Mouse (Mus musculus) G1E (cell line): ENCODE data around the gene Pop4.

ENCODE experiments used
- CTCF ChIP-seq: IDR thresholded peaks from 2 replicates; pipeline ENCODE4 v1.5.1; 2012; ENCODE audit warnings: low read depth, low read length, inconsistent platforms, mixed read lengths
- GATA1 ChIP-seq: IDR thresholded peaks from 2 replicates; pipeline ENCODE4 v1.6.1; 2012; ENCODE audit warnings: borderline replicate concordance, low read length, inconsistent platforms, mixed read lengths
- GATA2 ChIP-seq: IDR thresholded peaks from 2 replicates; pipeline ENCODE4 v1.6.1; 2012; ENCODE audit warnings: low read depth, low read length, inconsistent platforms, borderline replicate concordance
- POLR2AphosphoS5 ChIP-seq: IDR thresholded peaks from 2 replicates; pipeline ENCODE4 v1.6.1; 2012; ENCODE audit warnings: low read depth, low read length, inconsistent platforms; ENCODE audit not compliant: insufficient replicate concordance

DNA sequence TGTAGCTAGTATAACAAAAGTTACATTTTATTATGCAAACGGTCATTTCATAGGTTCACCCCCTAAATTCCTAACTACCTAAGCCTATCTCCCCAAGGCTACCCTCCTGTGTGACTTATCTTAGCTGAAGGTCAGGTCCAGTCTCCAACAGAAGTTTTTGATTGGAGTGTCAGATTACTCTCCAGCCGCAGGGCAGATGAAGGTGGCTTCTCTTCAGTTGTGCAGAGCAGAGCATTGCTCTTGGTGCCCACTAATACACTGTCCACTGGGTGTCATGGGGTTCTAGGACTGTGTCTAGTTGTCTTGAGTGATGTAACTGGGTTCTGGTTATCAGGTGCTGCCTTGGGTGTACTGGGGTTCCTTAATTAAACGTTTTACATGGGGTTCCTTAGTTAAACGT, 636 bp upstream of the Pop4 start:
- TF ChIP-seq CTCF: no peak
- no peak for TF ChIP-seq GATA1
- no peak for TF ChIP-seq POLR2AphosphoS5
- TF ChIP-seq GATA2: no peak
